Mouse (Mus musculus): ENCODE data around the gene Svop.

The Svop gene

DNA sequence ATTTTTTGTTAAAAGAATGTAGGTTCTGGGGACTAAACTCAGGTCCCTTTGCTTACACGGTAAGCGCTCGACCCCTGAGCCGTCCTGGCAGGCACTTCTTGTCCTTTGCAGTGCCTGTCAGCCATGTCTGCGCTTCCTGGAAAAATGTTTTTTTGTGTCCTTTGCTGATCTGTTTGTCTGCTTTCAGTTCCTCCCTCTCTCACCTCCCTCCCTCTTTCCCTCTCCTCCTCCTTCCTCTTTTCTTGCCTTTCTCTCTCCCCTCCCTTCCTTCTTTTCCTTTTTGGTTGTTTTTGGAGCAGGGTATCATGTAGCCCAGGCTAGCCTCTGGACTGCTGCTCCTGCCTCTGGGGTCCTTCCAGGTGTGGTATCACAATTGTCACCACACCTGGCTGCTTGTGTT is 23.7 kb upstream of the Svop start:
- in situ Hi-C loops (cut with MboI; ENCODE audit: low pct_unique_long_range_greater_than_20kb in 1 of 2, low sequenced_read_pairs in 2 of 2, unreplicated experiment in 1 of 2): no loop called here

DNA sequence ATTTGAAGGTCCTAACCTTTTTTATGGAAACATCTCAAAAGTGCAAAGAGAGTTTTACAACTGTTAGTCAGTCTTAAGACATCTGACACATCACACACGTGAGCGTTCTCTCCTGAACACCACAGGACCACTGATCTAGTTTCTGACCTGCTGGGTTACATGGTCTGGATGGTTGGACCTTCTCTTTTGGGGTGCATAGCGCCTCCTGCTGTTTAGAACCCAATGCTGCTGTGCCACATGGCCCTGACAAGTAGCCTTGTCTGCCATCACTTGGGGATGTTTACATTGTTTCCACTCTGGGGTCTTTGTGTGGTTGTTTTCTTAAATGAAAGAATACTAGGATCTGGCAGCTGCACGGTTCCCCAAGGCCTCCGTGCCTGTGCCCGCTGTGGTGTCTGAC is 22.0 kb upstream of the Svop start:
- in situ Hi-C loops (cut with MboI; ENCODE audit: low pct_unique_long_range_greater_than_20kb in 1 of 2, low sequenced_read_pairs in 2 of 2, unreplicated experiment in 1 of 2): no loop called here

DNA sequence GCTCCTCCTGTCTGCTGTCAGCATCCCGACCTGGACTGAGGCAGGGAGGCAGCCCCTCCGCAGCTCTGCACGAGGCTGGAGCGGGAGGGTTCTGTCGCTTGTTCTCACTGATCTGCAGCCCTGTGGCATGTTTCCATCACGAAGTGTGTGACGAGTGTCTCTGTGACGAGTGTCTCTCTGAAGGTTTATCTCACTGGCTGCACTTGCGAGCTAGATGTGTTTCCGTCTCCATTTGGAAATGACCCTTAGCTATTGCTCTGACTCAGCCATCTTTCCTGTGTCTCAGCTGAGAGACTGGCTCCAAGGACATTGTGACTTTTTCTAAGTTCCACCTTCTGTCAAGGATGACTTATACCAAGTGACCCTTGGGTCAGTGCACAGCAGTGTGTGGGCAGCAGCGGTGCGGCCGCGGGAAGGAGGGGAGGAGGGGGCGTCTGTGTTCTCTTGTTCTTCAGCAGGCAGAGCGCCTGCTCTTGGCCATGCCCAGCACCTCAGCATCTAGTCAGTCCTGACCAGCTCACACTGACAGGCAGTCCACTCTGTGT is 15.1 kb upstream of the Svop start:
- in situ Hi-C loops (cut with MboI; ENCODE audit: low pct_unique_long_range_greater_than_20kb in 1 of 2, low sequenced_read_pairs in 2 of 2, unreplicated experiment in 1 of 2): no loop called here

DNA sequence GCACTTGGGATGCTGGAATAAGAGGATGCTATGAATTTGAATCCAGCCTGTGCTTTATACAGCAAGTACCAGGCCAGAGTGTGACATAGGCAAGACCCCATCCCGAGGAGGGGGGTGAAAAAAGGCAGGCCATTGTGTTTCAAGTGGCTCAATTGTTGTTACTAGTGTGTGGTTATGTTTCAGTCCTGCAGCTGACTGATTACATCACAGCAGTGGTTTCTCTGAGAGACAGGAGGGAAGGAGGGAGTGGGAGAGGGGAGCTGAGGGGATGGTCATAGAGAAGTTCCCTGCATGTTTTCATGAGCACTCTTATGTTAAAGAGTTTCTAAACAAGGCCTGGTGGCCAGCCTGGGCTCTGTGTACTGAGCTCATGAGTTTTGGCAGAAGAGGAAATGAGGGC is 11.4 kb upstream of the Svop start:
- in situ Hi-C loops (cut with MboI; ENCODE audit: low pct_unique_long_range_greater_than_20kb in 1 of 2, low sequenced_read_pairs in 2 of 2, unreplicated experiment in 1 of 2): no loop called here

GRCm38 (mm10) chr5:114101873-114102272 is 10.5 kb upstream of the Svop start:
- in situ Hi-C loops (cut with MboI; ENCODE audit: low pct_unique_long_range_greater_than_20kb in 1 of 2, low sequenced_read_pairs in 2 of 2, unreplicated experiment in 1 of 2): no loop called here

GRCm38 (mm10) chr5:114100390-114101099 is 9.2 kb upstream of the Svop start:
- in situ Hi-C loops (cut with MboI; ENCODE audit: low pct_unique_long_range_greater_than_20kb in 1 of 2, low sequenced_read_pairs in 2 of 2, unreplicated experiment in 1 of 2): no loop called here

DNA sequence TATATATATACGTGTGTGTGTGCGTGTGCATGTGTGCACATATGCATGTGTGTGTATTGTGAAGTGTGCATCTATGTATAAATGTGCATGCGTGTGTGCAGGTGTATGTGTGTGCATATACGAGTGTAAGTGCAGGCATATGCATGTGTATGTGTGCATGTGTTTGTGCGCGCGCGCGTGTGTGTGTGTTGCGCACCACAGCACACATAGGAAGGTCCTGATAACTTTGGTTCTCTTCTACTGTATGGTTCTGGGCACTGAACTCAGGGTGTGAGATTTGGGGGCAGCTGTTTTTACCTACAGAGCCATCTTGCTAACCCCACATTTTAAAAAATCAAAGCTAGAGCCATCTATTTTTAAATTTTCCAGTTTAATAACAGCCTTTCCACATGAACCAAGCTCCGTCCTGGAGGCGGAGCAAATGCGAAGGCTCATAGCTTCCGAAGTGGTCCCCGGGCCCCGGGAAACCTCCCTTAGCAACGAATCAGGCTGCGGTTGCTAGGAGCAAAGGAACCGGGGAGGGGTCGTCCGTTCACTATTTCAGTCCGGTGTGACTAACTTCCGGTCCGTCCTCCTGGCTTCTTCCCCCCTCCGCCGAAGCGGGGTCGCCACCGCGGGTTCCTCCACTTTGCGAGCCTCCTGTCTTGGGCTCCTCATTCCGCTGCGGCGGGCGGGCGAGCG is 8.5 kb upstream of the Svop start:
- in situ Hi-C loops (cut with MboI; ENCODE audit: low pct_unique_long_range_greater_than_20kb in 1 of 2, low sequenced_read_pairs in 2 of 2, unreplicated experiment in 1 of 2): no loop called here

DNA sequence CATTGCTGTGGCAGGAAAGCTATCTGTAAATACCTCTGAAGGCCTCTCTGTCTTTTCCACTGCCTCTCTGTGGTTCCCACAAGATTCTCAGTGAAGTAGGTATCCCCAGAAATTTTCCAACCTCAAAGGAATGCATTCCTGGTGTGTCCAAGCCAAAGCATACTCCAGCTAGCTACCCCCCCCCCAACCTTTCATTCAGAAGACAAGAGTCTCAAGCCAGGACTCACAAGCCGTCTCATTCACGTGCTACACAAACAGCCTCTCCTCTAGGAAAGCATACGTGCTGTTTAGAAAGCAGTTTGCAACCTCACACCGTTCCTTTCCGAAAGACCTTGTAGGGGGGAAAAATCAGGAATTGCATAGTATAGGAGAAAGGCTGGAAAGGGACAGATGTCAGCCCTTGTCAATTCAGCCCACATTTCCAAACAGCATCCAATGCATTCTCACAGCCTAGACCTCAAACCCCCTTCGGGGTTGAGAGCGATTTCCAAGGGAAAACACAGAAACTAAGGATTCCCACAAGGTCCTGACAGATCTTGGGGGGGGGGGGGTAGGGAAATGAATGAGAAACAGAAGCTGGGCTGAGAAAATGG is 853 bp downstream of the Svop start:
- in situ Hi-C loops (cut with MboI; ENCODE audit: low pct_unique_long_range_greater_than_20kb in 1 of 2, low sequenced_read_pairs in 2 of 2, unreplicated experiment in 1 of 2): no loop called here

DNA sequence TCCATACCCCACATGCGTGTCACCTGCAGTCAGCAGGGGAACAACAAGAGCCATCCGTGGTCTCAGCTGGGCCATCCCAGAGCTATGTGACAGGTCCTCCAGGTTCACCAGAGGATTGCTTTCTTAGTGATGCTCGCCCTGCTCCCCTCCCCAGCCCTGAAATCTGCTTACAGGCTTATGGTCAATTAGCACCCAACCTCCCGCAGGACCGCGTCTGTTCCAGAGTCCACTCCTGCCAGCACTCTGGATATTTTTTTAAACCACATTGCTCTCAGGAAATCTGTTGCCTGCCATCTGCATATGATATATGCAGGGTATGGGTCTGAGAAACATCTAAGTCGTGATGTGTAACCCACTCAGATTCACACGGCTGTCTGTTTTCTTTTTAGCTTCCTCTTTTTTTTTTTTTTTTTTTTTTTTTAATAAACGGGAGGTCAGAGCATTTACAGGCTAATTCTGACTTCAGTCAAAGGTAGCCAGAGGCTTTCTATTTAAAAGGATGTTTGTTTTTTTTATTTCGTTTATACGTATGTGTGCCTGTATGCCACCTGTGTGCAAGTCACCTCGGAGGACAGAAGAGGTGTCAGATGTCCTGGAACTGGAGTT is 3.4 kb downstream of the Svop start:
- in situ Hi-C loops (cut with MboI; ENCODE audit: low pct_unique_long_range_greater_than_20kb in 1 of 2, low sequenced_read_pairs in 2 of 2, unreplicated experiment in 1 of 2): no loop called here

GRCm38 (mm10) chr5:114085501-114085900 is 5.9 kb downstream of the Svop start:
- in situ Hi-C loops (cut with MboI; ENCODE audit: low pct_unique_long_range_greater_than_20kb in 1 of 2, low sequenced_read_pairs in 2 of 2, unreplicated experiment in 1 of 2): no loop called here

- in situ Hi-C loops (cut with MboI; ENCODE audit: low pct_unique_long_range_greater_than_20kb in 1 of 2, low sequenced_read_pairs in 2 of 2, unreplicated experiment in 1 of 2): no loop called here
Observed at GRCm38 (mm10) chr5:114077009-114077408, 14.4 kb downstream of the Svop start.

DNA sequence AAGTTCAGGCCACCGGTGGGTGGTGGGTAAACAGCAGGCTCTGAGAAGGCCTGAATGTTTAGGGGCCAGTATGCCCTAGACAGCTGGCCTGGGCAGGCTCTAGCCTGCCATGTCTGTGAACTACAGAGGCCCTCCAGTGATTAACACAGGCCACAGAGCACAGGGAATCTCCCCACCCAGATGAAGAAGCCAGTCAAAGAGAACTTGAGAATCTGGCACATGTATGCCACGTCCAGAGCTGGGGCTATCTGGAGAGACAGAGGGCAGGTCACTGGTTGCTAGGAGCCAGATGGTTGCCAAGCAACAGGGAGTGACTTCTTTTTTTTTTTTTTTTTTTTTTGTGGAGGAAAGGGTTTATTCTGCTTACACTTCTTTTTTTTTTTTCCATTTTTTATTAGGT is 19.1 kb downstream of the Svop start:
- in situ Hi-C loops (cut with MboI; ENCODE audit: low pct_unique_long_range_greater_than_20kb in 1 of 2, low sequenced_read_pairs in 2 of 2, unreplicated experiment in 1 of 2): no loop called here

DNA sequence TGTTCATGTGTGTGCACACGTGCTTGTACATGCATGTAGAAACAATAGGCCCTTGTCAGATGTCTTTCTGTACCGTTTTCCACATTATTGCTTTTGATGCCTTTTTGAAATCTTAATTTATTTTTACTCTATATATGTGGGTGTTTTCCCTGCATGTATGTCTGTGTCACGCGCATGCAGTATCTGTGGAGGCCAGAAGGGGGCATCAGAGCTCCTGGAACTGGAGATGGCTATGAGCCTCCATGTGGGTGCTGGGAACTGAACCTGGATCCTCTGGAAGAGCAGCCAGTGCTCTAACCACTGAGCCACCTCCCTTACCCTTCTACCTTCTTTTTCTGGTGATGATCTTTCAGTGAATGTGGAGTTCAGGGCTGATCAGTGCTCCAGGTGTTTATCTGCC is 20.5 kb downstream of the Svop start:
- in situ Hi-C loops (cut with MboI; ENCODE audit: low pct_unique_long_range_greater_than_20kb in 1 of 2, low sequenced_read_pairs in 2 of 2, unreplicated experiment in 1 of 2): no loop called here

DNA sequence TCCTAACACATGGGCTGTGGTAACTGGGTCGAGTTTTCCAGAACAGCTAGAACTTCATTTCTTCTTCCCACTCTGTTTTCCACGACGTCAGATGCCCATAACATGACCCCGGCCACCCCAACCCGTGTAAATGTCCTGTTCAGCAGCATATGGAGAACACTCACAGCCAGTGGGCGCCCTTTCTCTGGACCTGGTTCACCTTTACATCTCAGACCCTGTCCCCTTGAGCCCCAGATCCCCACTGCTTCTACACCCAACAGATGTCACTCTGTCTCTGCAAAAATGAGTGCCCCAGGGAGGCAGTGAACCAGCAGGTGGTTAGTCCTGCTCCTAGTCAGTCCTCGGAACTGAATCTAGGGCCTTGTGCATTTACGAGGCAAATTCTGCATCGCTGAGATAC is 23.4 kb downstream of the Svop start:
- in situ Hi-C loops (cut with MboI; ENCODE audit: low pct_unique_long_range_greater_than_20kb in 1 of 2, low sequenced_read_pairs in 2 of 2, unreplicated experiment in 1 of 2): no loop called here

GRCm38 (mm10) chr5:114067543-114067942 is 23.8 kb downstream of the Svop start:
- in situ Hi-C loops (cut with MboI; ENCODE audit: low pct_unique_long_range_greater_than_20kb in 1 of 2, low sequenced_read_pairs in 2 of 2, unreplicated experiment in 1 of 2): no loop called here

- in situ Hi-C loops (cut with MboI; ENCODE audit: low pct_unique_long_range_greater_than_20kb in 1 of 2, low sequenced_read_pairs in 2 of 2, unreplicated experiment in 1 of 2): no loop called here
Observed at GRCm38 (mm10) chr5:114066601-114067000, 24.8 kb downstream of the Svop start.

DNA sequence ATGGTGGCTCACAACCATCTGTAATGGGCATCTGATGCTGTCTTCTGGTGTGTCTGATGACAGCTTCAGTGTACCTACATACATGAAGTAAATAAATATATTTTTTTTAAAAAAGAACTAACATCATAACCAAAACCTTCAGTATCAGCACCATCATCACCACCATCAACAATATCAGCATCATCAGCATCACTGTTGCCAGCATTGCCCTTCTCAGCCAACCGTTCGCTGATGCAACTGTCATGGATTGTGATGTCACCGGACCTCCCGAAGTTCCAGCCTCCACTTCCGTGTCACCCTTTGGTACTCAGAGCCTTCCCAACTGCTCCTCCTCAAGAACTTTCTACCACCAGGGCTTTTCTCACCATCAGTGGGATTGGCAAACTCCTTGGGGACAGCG is 26.2 kb downstream of the Svop start, which contains the start of gene Usp30:
Gene Usp30, plus strand, starts transcription at position 301 of the 400 bp plus-strand sequence.
- in situ Hi-C loops (cut with MboI; ENCODE audit: low pct_unique_long_range_greater_than_20kb in 1 of 2, low sequenced_read_pairs in 2 of 2, unreplicated experiment in 1 of 2): no loop called here

DNA sequence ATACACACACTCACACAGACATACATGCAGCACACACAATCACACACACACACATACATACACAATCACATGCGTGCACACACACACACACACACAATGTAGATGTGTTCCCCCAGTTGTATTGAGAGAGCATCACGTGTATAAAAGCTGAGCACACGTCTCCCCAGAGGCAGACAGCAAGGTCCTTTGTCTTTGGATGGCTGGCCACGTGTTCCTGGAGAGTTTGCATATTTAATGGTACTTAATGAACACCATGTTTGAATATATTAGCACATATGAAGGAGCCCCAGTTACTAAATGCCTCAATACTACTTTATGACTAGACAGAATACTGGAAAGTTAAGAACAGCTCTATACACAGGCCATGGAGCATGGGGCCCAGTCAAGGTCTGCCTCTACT is 27.4 kb downstream of the Svop start:
- in situ Hi-C loops (cut with MboI; ENCODE audit: low pct_unique_long_range_greater_than_20kb in 1 of 2, low sequenced_read_pairs in 2 of 2, unreplicated experiment in 1 of 2): no loop called here

GRCm38 (mm10) chr5:114061675-114062074 is 29.7 kb downstream of the Svop start:
- in situ Hi-C loops (cut with MboI; ENCODE audit: low pct_unique_long_range_greater_than_20kb in 1 of 2, low sequenced_read_pairs in 2 of 2, unreplicated experiment in 1 of 2): no loop called here
